13 mouse cellular contexts compared by ENCODE assay signal in genomic region chr11:78866486-78866885, GRCm38 (mm10). TPM values are rescaled to one million over a fixed set of nuclear protein-coding genes. Genes with fewer than 3 reads are reported as not detected.
"Had no signal": no experiment of that assay in that cellular context is flagged by ENCODE, and none has a peak within 500 bp of the region (broad histone marks: within the 10 kb centered on the region; RNA-seq: fewer than 3 reads in every experiment).

No protein-coding gene starts in this region.

- DNase-seq: kidney, postnatal 25 days; layer of hippocampus, postnatal 36 days; liver, embryonic 13.5 days; lung, adult 2 months; lung, postnatal 14 days; lung, postnatal 4 days; retina, postnatal 1 day; thymus, adult 18-20 months; thymus, postnatal 36 days had no signal

RNA-seq across cellular contexts. Expression of gene Nos2, which starts 54.1 kb away (rescaled TPM):
- total RNA-seq: megakaryocyte progenitor cell, adult 5-6 weeks; megakaryocyte-erythroid progenitor cell, adult 5-6 weeks; monocyte, adult 5-6 weeks; neutrophil, adult 5-6 weeks had no signal
